Mouse (Mus musculus): ENCODE data around the gene Cnot2. TPM values are rescaled to one million over a fixed set of nuclear protein-coding genes. Genes with fewer than 3 reads are reported as not detected.

The Cnot2 gene
- total RNA-seq, 4 experiments from 2014 or later: 24.7 to 28.5 (median 27.5) TPM

DNA sequence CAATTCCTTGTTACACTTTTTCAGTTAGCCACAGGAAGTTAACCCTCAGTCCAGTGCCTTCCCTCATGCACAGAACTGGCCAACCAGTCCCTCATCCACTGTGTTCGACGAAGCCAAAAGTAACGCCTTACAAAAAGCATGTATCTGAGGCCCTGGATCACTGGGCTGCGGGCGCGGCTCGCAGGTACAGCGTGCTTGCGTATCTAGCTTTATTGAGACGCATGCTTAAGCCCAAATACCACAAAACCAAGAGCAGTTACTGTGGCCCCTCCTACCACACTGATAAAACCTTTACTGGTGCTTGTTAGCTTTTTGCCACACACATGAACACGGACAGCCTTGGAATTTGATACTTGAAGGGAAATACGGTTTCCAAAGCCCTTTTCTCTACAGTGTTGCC, 99.4 kb downstream of the Cnot2 start:
- no peak for DNase-seq (ENCODE audit: low spot score in 2 of 2)

GRCm38 (mm10) chr10:116480988-116481387, 100.3 kb downstream of the Cnot2 start:
- DNase-seq (ENCODE audit: low spot score in 2 of 2): no peak

DNA sequence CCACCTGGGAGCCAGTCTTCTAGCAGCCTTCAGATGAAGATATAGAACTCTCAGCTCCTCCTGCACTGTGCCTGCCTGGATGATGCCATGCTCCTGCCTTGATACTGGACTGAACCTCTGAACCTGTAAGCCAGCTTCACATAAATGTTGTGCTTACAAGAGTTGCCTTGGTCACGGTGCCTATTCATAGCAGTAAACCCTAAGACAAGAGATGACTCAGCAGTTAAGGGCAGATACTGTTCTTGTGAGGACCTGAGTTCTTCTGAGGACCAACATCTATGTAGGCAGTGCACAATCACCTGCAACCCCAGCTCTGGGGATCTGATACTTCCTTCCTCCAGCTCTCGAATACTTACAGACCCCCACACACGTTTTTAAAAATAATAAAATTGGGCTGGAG, 104.8 kb downstream of the Cnot2 start:
- no peak for DNase-seq (ENCODE audit: low spot score in 2 of 2)

GRCm38 (mm10) chr10:116475725-116476124, 105.6 kb downstream of the Cnot2 start:
- DNase-seq (ENCODE audit: low spot score in 2 of 2): no peak

- DNase-seq (ENCODE audit: low spot score in 2 of 2): no peak
Observed at GRCm38 (mm10) chr10:116473759-116474549, 107.4 kb downstream of the Cnot2 start, which contains the start of gene Kcnmb4. Gene Kcnmb4 (minus strand): TSS chr10:116473878.

GRCm38 (mm10) chr10:116473071-116473758, 108.1 kb downstream of the Cnot2 start:
- no peak for DNase-seq (ENCODE audit: low spot score in 2 of 2)

GRCm38 (mm10) chr10:116472579-116472978, 108.7 kb downstream of the Cnot2 start:
- no peak for DNase-seq (ENCODE audit: low spot score in 2 of 2)

DNA sequence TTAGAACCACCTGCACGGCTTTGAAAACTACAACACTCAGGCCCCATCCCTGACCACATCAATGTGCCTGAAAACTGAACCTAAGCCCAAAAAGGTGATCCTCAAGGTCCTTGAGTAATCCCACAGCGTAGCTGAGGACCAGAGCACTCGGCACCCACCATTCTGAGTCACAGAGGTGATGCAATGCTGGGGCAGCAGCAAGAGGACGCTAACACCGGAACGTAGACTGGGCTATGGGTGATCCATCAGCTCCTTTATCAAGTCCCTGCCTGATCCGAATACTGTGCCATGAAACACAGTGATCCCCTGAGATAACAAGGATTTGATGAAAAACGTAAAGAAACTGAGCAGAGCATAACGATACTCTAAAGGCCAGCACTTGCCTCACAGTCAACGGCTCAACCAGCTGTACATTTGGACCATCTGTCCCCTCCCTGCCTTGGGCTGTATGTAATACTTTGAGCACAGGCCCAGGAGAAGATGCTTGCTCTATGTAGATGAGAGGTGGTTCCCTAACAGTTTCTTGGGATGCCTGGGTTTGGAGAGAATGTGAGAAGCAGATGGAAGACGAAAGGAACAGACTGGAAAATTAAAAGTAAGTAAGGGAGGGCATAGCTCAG, 110.9 kb downstream of the Cnot2 start:
- no peak for DNase-seq (ENCODE audit: low spot score in 2 of 2)

DNA sequence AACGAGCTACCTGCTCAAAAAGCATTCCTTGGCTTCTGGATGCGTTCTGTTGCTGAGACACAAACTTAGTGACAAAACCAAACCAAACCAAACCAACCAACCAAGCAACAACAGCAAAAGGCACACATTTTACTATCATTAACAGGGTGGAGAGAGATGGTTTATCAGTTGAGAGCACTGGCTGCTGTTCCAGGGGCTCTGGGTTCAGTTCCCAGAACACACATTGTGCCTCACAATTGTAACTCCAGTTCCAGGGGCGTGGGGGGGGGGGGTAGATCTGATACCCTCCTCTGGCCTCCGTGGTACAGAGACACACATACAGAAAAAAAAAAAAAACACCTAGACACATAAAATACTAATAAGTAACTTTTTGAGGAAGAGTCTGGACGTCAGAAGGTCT, 113.2 kb downstream of the Cnot2 start:
- no peak for DNase-seq (ENCODE audit: low spot score in 2 of 2)

DNA sequence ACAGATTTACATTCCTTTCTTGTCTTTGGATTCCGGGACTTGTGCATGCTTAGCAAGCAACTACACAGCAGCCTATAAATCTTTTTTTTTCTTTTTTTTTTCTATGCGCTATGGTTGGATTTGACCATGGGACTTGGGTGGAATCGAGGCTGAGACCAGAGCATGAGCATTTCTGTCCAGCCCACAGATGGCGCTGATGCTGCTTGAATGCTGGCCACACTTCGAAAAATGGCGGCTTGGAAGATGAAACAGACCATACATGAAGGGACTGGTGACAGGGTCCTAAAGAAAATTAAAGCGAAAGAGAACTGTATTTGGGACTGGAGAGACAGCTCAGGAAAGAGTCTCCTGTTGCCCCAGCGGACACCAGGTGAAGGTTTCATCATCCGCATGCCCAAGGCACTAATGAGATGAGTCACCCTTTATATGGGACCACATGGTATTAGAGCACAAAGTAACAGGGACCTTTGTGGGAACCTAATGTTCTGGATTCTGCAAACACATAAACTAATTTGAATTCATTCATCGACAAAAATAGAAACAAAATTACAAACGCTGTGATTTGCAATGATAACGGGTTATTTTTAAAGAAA, 117.5 kb downstream of the Cnot2 start:
- no peak for DNase-seq (ENCODE audit: low spot score in 2 of 2)

DNA sequence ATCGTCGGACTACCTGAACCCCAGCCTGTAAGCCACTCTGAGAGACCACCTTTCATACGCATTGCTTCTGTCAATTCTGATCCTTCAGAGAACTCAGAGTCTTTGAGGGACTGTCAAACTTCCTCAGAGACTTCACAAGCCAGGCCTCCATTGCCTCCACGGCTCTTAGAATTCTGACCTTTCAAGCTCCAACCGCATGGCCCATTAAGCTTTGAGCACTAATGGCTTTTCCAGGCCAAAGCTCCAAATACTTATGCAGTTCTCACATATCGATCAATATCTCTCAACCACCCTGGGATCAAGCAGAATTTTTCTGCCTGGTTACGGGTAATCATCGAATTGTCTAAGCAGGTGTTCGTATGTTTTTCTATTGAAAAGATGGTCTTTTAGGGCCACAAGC, 119.9 kb downstream of the Cnot2 start:
- no peak for DNase-seq (ENCODE audit: low spot score in 2 of 2)

DNA sequence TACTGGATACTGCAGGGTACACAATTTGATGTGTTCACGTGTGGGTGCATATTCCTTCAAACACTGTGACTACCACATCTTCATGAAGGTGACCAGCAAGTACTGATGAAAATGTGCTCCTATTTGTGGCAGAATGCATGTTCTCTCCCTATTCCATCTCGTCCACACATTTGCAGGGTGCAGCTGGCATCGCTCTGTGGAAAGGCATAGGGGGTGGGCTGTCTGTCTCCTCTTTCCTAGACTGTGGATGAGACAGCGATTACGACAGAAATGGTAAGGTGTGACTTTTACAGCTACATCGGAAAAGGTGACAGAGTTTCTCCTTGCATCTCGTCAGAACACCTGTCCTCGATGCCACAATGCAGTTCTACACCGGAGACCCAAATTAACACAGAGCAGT, 122.5 kb downstream of the Cnot2 start:
- no peak for DNase-seq (ENCODE audit: low spot score in 2 of 2)

- DNase-seq (ENCODE audit: low spot score in 2 of 2): no peak
Observed at GRCm38 (mm10) chr10:116452771-116453170, 128.5 kb downstream of the Cnot2 start.

GRCm38 (mm10) chr10:116450621-116451020, 130.7 kb downstream of the Cnot2 start:
- no peak for DNase-seq (ENCODE audit: low spot score in 2 of 2)

DNA sequence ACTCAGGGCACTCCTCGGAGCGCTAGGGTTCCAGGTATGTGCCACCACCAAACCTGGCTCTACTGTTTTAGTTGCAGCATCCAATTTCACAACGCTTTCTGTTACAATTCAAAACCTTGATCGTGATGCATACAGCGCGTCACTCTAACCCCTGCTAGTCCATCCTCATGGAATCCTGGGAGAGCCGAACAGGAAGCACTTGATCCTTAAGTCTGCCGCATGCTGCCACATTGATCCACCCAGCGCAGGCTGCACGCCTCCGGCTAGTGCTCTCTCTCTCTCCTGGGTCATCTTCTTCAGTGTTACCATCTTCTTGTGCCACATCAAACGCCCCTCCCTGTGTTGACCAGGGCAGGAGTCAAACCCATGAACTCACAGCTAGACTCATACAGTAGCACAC, 133.1 kb downstream of the Cnot2 start:
- DNase-seq (ENCODE audit: low spot score in 2 of 2): no peak

- DNase-seq (ENCODE audit: low spot score in 2 of 2): no peak
Observed at GRCm38 (mm10) chr10:116447176-116447575, 134.1 kb downstream of the Cnot2 start.

- no peak for DNase-seq (ENCODE audit: low spot score in 2 of 2)
Observed at GRCm38 (mm10) chr10:116446040-116446439, 135.3 kb downstream of the Cnot2 start.

DNA sequence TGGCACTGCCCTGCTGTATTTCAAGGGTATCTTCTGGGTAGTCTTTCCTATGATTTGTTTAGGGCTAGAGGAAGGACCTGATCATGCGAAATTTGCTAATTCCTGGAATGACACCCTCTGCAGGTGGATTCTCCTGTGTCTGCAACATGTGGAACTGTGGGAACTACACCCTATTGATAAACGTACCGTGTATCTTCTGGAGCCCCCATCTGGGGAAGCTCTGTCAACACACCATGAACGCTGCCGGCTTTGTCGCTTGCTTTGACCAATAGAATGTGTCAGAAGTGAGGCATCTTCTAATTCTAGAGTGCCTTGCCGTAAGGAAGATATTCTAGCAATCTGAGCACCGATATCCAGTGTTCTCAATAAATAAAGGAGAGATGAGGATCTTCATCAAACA, 136.5 kb downstream of the Cnot2 start:
- DNase-seq (ENCODE audit: low spot score in 2 of 2): no peak

DNA sequence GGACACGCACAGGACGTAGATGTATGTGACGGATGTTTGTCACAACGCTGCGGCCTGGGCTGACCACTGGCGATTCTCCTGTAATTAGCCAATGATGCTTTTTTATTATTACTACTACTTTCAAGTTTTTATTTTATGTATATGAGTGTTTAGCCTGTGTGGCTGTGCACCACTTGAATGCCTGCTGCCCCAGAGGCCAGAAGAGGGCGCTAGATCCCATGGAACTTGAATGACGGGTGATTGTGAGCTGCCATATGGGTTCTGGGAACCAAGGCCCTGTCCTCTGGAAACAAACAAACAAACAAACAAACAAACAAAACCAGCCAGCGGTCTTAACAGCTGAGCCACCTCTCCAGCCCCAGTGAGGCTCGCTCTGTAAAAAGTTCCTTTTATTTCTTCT, 136.9 kb downstream of the Cnot2 start:
- DNase-seq (ENCODE audit: low spot score in 2 of 2): no peak

GRCm38 (mm10) chr10:116440946-116441345, 140.4 kb downstream of the Cnot2 start:
- no peak for DNase-seq (ENCODE audit: low spot score in 2 of 2)

DNA sequence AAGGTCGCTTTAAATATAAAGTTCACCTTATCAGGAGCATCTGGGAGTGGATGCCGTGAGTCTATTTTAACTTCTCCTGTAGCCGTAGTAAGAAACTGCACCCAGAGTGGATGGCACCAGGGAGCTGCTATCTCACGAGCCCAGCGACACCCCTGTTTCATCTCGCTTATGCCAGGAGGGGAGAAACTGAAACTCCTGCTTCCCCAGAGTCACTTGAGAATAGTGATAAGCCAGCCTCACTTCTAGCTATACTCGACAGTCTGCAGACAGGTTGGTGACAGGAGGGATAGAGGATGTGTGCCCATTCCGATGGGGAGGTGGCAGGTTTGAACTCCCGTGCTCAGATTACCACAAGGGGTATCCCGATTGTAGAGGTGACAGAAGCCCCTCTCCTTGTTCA, 141.2 kb downstream of the Cnot2 start:
- no peak for DNase-seq (ENCODE audit: low spot score in 2 of 2)

DNA sequence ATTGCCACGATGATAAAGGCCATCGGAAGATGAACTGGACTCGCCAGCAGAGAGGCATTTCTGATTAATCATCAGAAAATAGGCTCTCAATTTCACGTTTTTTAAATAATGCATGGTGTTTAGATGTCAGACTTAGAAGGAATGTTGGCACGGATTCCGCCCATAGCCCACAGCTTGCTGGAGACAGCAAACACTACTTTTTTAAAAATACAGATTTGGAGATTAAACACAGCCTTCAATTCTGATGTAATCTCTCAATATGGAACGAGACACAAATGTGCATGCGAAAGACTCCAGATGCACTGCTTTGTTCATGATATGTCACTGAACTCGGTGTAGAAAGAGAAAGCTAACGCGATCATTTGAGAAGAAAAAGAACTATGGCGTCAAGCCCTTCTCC, 145.9 kb downstream of the Cnot2 start:
- DNase-seq (ENCODE audit: low spot score in 2 of 2): no peak

All from gastrocnemius, adult 8-10 months (tissue).